ENCODE assay signal across 23 mouse cellular contexts in genomic region chr6:30121600-30121999, GRCm38 (mm10).
A peak's percentile ranks its signal among the peaks of the same experiment; 100 is the strongest.
DNase-seq lines count a peak whose midpoint lies in the region; ATAC-seq lines count a peak whose summit lies in the region.
"Had no signal": no experiment of that assay in that cellular context is flagged by ENCODE, and none has a peak within 500 bp of the region (broad histone marks: within the 10 kb centered on the region; RNA-seq: fewer than 3 reads in every experiment).

No protein-coding gene starts in this region.

- DNase-seq in limb, embryonic 10.5 days (ENCODE audit: low spot score): no peak
- DNase-seq: cerebellum, adult 9-10 months; gastrocnemius, postnatal 25 days; kidney, adult 9 months; kidney, postnatal 36 days; liver; lung, adult 18-20 months; lung, postnatal 14 days; spleen, adult 18-20 months; thymus, adult 2 months had no signal

- no peak overlapping the region for H3K9ac ChIP-seq in limb, embryonic 12.5 days (replicated peaks)
- no peak overlapping the region for H3K9ac ChIP-seq in embryonic facial prominence, embryonic 15.5 days
- H3K9ac ChIP-seq in stomach, embryonic 15.5 days: no peak overlapping the region
- no peak overlapping the region for H3K9ac ChIP-seq in hindbrain, embryonic 12.5 days
- H3K9ac ChIP-seq: forebrain, embryonic 13.5 days; heart, embryonic 15.5 days; intestine, embryonic 15.5 days; midbrain, embryonic 13.5 days; neural tube, embryonic 12.5 days had no signal

- no peaks in the 10 kb centered on the region for H3K9me3 ChIP-seq in limb, embryonic 12.5 days
- H3K9me3 ChIP-seq in limb, embryonic 10.5 days (replicated peaks): no peaks in the 10 kb centered on the region
- no peaks in the 10 kb centered on the region for H3K9me3 ChIP-seq in embryonic facial prominence, embryonic 15.5 days (replicated peaks)
- H3K9me3 ChIP-seq in stomach, embryonic 15.5 days: no peaks in the 10 kb centered on the region
- no peaks in the 10 kb centered on the region for H3K9me3 ChIP-seq in hindbrain, embryonic 12.5 days (replicated peaks)
- H3K9me3 ChIP-seq: forebrain, embryonic 13.5 days; heart, embryonic 15.5 days; intestine, embryonic 15.5 days; midbrain, embryonic 13.5 days; neural tube, embryonic 12.5 days had no signal

- H3K27ac ChIP-seq in limb, embryonic 12.5 days: peak overlapping the region; percentile 62
- H3K27ac ChIP-seq in limb, embryonic 10.5 days: no peak overlapping the region
- H3K27ac ChIP-seq in brown adipose tissue, adult 24 weeks (replicated peaks; ENCODE audit: low read depth, low read length): peak overlapping the region; percentile 17; the same call in 1 of the 2 replicates
- peak overlapping the region; percentile 40; the same call in 1 of the 2 replicates for H3K27ac ChIP-seq in embryonic facial prominence, embryonic 15.5 days (replicated peaks)
- 0 out of 2 replicates have a peak overlapping the region, but pooled peaks have one; percentile 13 for H3K27ac ChIP-seq in stomach, embryonic 15.5 days
- no peak overlapping the region for H3K27ac ChIP-seq in hindbrain, embryonic 12.5 days
- H3K27ac ChIP-seq: forebrain, embryonic 13.5 days; heart, embryonic 15.5 days; intestine, embryonic 15.5 days; left cerebral cortex, adult 2 months; midbrain, embryonic 13.5 days; neural tube, embryonic 12.5 days had no signal

- H3K36me3 ChIP-seq in limb, embryonic 12.5 days: peaks cover 82% of the 10 kb centered on the region
- peaks cover 91% of the 10 kb centered on the region for H3K36me3 ChIP-seq in limb, embryonic 10.5 days
- peaks cover 68% of the 10 kb centered on the region for H3K36me3 ChIP-seq in embryonic facial prominence, embryonic 15.5 days
- peaks cover 29% of the 10 kb centered on the region for H3K36me3 ChIP-seq in stomach, embryonic 15.5 days
- peaks cover 65% of the 10 kb centered on the region for H3K36me3 ChIP-seq in hindbrain, embryonic 12.5 days

- H3K4me2 ChIP-seq in limb, embryonic 12.5 days: no peak overlapping the region
- H3K4me2 ChIP-seq in embryonic facial prominence, embryonic 15.5 days (replicated peaks): no peak overlapping the region
- H3K4me2 ChIP-seq in stomach, embryonic 15.5 days: no peak overlapping the region
- H3K4me2 ChIP-seq in hindbrain, embryonic 12.5 days (replicated peaks): no peak overlapping the region
- H3K4me2 ChIP-seq: forebrain, embryonic 13.5 days; heart, embryonic 15.5 days; intestine, embryonic 15.5 days; midbrain, embryonic 13.5 days; neural tube, embryonic 12.5 days had no signal

- 47% methylated on average over 1 of the region's 1 CpGs for WGBS in limb, embryonic 12.5 days
- 90% methylated on average over 1 of the region's 1 CpGs for WGBS in limb, embryonic 10.5 days
- whole genome bisulfite sequencing in embryonic facial prominence, embryonic 15.5 days: 40% methylated on average over 1 of the region's 1 CpGs
- 65% methylated on average over 1 of the region's 1 CpGs for WGBS in stomach, embryonic 15.5 days
- WGBS in hindbrain, embryonic 12.5 days: 69% methylated on average over 1 of the region's 1 CpGs

- no peaks in the 10 kb centered on the region for H3K27me3 ChIP-seq in limb, embryonic 12.5 days
- H3K27me3 ChIP-seq in limb, embryonic 10.5 days (ENCODE audit: low read depth, poor library complexity, severe bottlenecking): no peaks in the 10 kb centered on the region
- no peaks in the 10 kb centered on the region for H3K27me3 ChIP-seq in embryonic facial prominence, embryonic 15.5 days
- H3K27me3 ChIP-seq in stomach, embryonic 15.5 days (replicated peaks): no peaks in the 10 kb centered on the region
- H3K27me3 ChIP-seq in hindbrain, embryonic 12.5 days: no peaks in the 10 kb centered on the region
- H3K27me3 ChIP-seq: CH12.LX; forebrain, embryonic 13.5 days; heart, embryonic 15.5 days; intestine, embryonic 15.5 days; midbrain, embryonic 13.5 days; neural tube, embryonic 12.5 days had no signal

- 0 out of 2 replicates have a peak, but pooled peaks cover 8% of the 10 kb centered on the region for H3K4me1 ChIP-seq in limb, embryonic 12.5 days (replicated peaks)
- H3K4me1 ChIP-seq in limb, embryonic 10.5 days: no peaks in the 10 kb centered on the region
- H3K4me1 ChIP-seq in brown adipose tissue, adult 24 weeks (ENCODE audit: control insufficient read depth, insufficient read depth, insufficient read length, low read length): peaks cover 6% of the 10 kb centered on the region; the same call in 1 of the 2 replicates
- H3K4me1 ChIP-seq in embryonic facial prominence, embryonic 15.5 days: no peaks in the 10 kb centered on the region
- no peaks in the 10 kb centered on the region for H3K4me1 ChIP-seq in stomach, embryonic 15.5 days
- H3K4me1 ChIP-seq in hindbrain, embryonic 12.5 days: no peaks in the 10 kb centered on the region
- H3K4me1 ChIP-seq: forebrain, embryonic 13.5 days; heart, embryonic 15.5 days; intestine, embryonic 15.5 days; midbrain, embryonic 13.5 days; neural tube, embryonic 12.5 days had no signal

- H3K4me3 ChIP-seq in limb, embryonic 12.5 days (replicated peaks): no peak overlapping the region
- H3K4me3 ChIP-seq in limb, embryonic 10.5 days: no peak overlapping the region
- H3K4me3 ChIP-seq in brown adipose tissue, adult 24 weeks (ENCODE audit: insufficient read depth, low read depth, low read length): no peak overlapping the region
- H3K4me3 ChIP-seq in embryonic facial prominence, embryonic 15.5 days (replicated peaks): no peak overlapping the region
- H3K4me3 ChIP-seq in stomach, embryonic 15.5 days (replicated peaks): no peak overlapping the region
- H3K4me3 ChIP-seq in hindbrain, embryonic 12.5 days: no peak overlapping the region
- H3K4me3 ChIP-seq: forebrain, embryonic 13.5 days; heart, embryonic 15.5 days; intestine, embryonic 15.5 days; left cerebral cortex, adult 2 months; midbrain, embryonic 13.5 days; neural tube, embryonic 12.5 days had no signal

- ATAC-seq in limb, embryonic 12.5 days (ENCODE audit: insufficient number of reproducible peaks, insufficient read depth, low FRiP score, low TSS enrichment, low read depth): peak; percentile 63; the same call in 1 of the 2 replicates
- ATAC-seq in embryonic facial prominence, embryonic 15.5 days (ENCODE audit: insufficient number of reproducible peaks, low FRiP score, low TSS enrichment, low read depth): peak; percentile 83
- no peak for ATAC-seq in stomach, embryonic 15.5 days (ENCODE audit: insufficient read depth, low FRiP score, low read depth)
- ATAC-seq in hindbrain, embryonic 12.5 days (ENCODE audit: low FRiP score): no peak
- no peak for ATAC-seq in inflammation-experienced regulatory T-cells, adult 6 months
- ATAC-seq: forebrain, embryonic 13.5 days; intestine, embryonic 15.5 days; midbrain, embryonic 13.5 days had no signal

Comparison
In these comparisons a context has a peak if more than half of its experiments do, and no peak if none do; other contexts are left out.
1. H3K27ac ChIP-seq: peak in limb, embryonic 12.5 days (single experiment), brown adipose tissue, adult 24 weeks (single experiment), embryonic facial prominence, embryonic 15.5 days (single experiment) and stomach, embryonic 15.5 days (single experiment); none in limb, embryonic 10.5 days (single experiment) and hindbrain, embryonic 12.5 days (single experiment).
2. ATAC-seq: peak in limb, embryonic 12.5 days (single experiment) and embryonic facial prominence, embryonic 15.5 days (single experiment); none in stomach, embryonic 15.5 days (single experiment), hindbrain, embryonic 12.5 days (single experiment) and inflammation-experienced regulatory T-cells, adult 6 months (single experiment).